Mouse (Mus musculus) testis, adult 2 months (tissue): Measurements from ENCODE around the gene Phkb.

Experiments
- CTCF ChIP-seq: fragments of 200-500 bp; IDR thresholded peaks from 2 replicates; pipeline ENCODE4 v1.5.1; 2012; ENCODE audit warnings: low read depth, mild to moderate bottlenecking, inconsistent platforms, low read length, moderate library complexity; ENCODE audit not compliant: control insufficient read depth, insufficient read depth, insufficient replicate concordance
- POLR2A ChIP-seq: fragments of 200-500 bp; IDR thresholded peaks from 2 replicates; pipeline ENCODE4 v1.6.1; 2012; ENCODE audit warnings: low read depth, mild to moderate bottlenecking, inconsistent platforms, low read length, moderate library complexity; ENCODE audit not compliant: control insufficient read depth

DNA sequence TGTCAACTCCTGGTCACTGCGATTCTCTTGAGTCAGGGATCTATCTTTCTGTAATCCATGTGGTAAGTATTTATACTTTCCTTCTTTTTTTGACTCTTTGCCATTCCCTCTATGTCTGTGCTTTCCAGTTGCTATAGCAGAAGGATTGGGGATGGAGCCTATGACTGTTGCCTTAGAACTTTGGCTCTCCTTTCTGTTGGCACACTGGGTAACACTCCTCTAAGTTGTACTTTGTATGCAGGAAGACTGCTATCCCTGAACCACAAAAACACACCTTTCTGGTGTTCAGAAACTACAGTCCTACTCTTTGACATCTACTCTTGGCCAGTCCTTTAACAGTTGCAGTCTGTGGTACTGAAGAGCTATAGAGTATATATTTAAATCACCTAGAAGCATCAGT, 84.8 kb downstream of the Phkb start:
- TF ChIP-seq POLR2A: no peak
- no peak for TF ChIP-seq CTCF
